Mouse (Mus musculus): ENCODE measurements around the gene Mfsd11. TPM values are rescaled to one million over a fixed set of nuclear protein-coding genes. Genes with fewer than 3 reads are reported as not detected.
A peak's percentile ranks its signal among the peaks of the same experiment; 100 is the strongest.

Mfsd11 gene
- polyA plus RNA-seq, 1 experiment from 2014 or later, result 37.0 TPM

DNA sequence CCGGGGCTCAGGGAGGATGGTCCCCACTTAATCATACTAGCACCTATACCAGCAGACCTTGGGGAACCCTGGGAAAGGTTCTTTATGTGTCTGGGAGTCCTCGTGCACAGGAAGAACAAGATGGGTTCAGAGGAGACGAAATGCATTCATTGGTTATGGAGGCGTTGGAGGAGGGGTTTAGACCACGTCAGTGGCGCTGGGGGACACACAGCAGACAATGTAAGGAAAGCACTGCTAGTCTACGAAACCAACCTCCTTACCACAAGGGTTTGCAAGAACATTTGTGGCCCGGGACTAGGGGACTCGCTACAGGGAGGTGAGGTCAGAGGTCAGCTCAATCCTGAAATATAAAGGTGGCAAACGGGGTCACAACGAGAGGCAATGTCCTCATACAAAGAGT lies 41.7 kb upstream of the Mfsd11 start:
- H3K27ac ChIP-seq (ENCODE audit: low read depth, low read length), result peak overlapping the region; percentile 96
- H3K4me2 ChIP-seq (replicated peaks; ENCODE audit: low read depth, low read length), result peak overlapping the region; percentile 47
- WGBS, result 42% methylated on average over 11 of the region's 11 CpGs
- peak; percentile 35 for DNase-seq (ENCODE audit: low spot score)
- peak overlapping the region; percentile 58 for H3K9ac ChIP-seq (ENCODE audit: low read depth, low read length)
- H3K9me3 ChIP-seq (ENCODE audit: control insufficient read depth, low read length), result no peaks in the 10 kb centered on the region
- no peak for ATAC-seq (ENCODE audit: low FRiP score)
- H3K36me3 ChIP-seq (ENCODE audit: control insufficient read depth, insufficient read depth, low read length), result no peaks in the 10 kb centered on the region
- H3K4me3 ChIP-seq (ENCODE audit: low read depth, low read length), result no peak overlapping the region
- no peaks in the 10 kb centered on the region for H3K27me3 ChIP-seq (ENCODE audit: control insufficient read depth, insufficient read depth, low read length)
- H3K4me1 ChIP-seq (replicated peaks; ENCODE audit: control insufficient read depth, insufficient read depth, low read length), result peaks cover 39% of the 10 kb centered on the region

DNA sequence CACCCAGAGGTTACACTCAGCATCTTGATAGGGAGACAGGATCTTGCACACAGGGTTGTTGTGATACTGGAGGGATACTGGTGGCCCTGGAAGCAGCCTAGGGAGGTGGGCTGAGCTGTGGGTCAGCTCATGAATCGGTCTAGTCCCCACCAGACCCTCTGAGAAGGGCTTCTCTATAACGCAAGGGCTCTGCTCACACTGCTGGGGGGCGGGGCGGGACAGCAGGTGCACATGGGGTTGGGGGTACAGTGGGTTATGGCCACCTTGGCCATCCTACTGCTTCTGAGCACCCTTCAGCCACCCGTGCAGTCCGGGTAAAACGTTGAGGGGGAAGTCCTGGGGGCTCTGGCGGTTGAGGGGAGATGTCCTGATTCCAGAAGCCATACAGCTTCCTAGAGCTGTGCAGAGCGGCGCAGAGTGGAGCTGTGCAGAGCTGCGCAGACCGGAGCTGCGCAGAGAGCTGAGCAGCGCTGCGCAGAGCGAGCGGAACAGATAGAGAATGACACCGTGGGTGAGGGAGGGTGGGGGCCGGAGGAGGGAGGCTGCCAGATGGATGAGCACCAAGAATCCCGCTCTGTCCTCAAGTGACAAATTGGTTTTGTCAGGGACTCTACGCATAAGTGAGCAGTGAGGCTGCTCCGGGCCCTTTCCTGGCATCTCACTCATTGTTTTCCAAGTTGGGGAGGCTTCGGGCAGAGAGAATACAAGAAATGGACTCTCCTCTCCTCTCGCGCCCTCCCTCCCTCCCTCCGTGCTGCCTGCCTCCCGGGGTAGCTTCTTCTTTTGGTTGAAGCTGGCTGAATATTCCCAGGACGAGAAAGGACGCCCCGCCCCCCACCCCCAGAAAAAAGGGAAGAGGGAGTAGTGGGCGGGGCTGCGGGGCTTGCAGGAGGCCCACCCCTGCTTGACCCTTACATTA lies 41.0 kb upstream of the Mfsd11 start:
- DNase-seq (ENCODE audit: low spot score), result peak; percentile 85
- peak; percentile 87 for ATAC-seq (ENCODE audit: low FRiP score)
- Histone ChIP-seq H3K4me1 (replicated peaks; ENCODE audit: control insufficient read depth, insufficient read depth, low read length) (peaks cover 40% of the 10 kb centered on the region), H3K36me3 (ENCODE audit: control insufficient read depth, insufficient read depth, low read length) (no peaks in the 10 kb centered on the region), H3K27ac (ENCODE audit: low read depth, low read length) (peak overlapping the region; percentile 96), H3K27me3 (ENCODE audit: control insufficient read depth, insufficient read depth, low read length) (no peaks in the 10 kb centered on the region), H3K9ac (ENCODE audit: low read depth, low read length) (peak overlapping the region; percentile 58), H3K9me3 (ENCODE audit: control insufficient read depth, low read length) (no peaks in the 10 kb centered on the region), H3K4me3 (ENCODE audit: low read depth, low read length) (peak overlapping the region; percentile 12), H3K4me2 (replicated peaks; ENCODE audit: low read depth, low read length) (peak overlapping the region; percentile 47)
- WGBS, result 5% methylated on average over 28 of the region's 32 CpGs

DNA sequence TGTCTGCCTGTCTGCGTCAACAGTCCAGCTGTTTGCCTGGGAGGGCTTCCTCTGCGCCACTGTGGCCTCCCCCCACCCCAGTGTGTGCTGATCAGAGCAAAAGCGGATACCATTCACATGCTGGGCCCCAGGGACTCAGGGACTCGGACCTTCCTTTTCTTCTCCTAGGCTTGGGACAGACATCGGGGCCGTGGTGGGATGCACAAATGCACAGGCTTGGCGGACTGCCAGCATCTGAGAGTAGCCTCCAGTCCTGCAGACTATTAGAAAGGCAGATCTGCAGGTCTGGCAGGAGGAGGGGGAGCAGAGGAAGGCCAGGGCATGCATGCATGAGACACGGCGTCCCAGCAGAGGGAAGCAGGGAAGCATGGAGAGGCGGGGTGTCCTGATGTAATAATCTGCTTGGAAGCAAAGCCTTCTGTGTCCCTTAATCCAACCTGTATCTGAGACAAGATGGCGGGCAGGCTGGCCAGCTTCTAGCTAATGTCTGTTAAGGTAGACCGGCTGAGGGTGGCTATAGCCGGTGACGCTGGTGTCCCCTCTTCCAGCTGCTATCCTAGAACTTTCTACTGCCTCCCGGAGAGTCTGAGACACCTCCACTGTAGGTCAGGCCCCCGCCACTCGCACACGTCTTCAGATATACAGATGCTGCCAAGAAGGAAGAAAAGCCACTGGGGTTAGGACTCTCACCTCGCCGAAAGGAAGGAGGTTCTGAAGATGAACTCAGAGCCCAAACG lies 39.3 kb upstream of the Mfsd11 start:
- ATAC-seq (ENCODE audit: low FRiP score) (peak; percentile 54), DNase-seq (ENCODE audit: low spot score) (peak; percentile 80)
- 40% methylated on average over 21 of the region's 21 CpGs for WGBS
- 0 out of 2 replicates have a peak overlapping the region, but pooled peaks have one; percentile 37 for H3K9ac ChIP-seq (ENCODE audit: low read depth, low read length)
- peak overlapping the region; percentile 96 for H3K27ac ChIP-seq (ENCODE audit: low read depth, low read length)
- H3K4me2 ChIP-seq (replicated peaks; ENCODE audit: low read depth, low read length), result peak overlapping the region; percentile 15; the same call in 1 of the 2 replicates
- H3K36me3 ChIP-seq (ENCODE audit: control insufficient read depth, insufficient read depth, low read length), result no peaks in the 10 kb centered on the region
- peak overlapping the region; percentile 6; the same call in 1 of the 2 replicates for H3K4me3 ChIP-seq (ENCODE audit: low read depth, low read length)
- no peaks in the 10 kb centered on the region for H3K27me3 ChIP-seq (ENCODE audit: control insufficient read depth, insufficient read depth, low read length)
- no peaks in the 10 kb centered on the region for H3K9me3 ChIP-seq (ENCODE audit: control insufficient read depth, low read length)
- H3K4me1 ChIP-seq (replicated peaks; ENCODE audit: control insufficient read depth, insufficient read depth, low read length), result peaks cover 40% of the 10 kb centered on the region

DNA sequence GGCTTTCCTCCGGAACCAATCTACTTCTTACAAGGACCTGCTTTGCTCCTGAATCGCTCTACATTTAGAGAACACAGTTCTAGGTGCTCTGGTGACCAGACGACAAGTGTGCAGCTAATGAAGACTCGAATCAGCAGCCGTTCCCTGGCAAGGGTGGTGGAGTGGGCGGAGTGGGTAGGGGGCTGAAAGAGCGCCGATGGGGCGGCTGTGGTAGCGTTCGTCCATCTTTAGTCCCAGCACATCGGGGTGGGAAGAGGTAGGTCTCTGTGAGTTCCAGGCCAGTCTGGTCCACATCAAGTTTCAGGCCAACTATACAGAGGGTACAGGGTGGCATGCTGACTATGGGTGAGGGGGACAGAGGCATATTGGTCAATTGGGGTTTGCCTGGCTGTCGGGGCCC lies 38.6 kb upstream of the Mfsd11 start:
- Histone ChIP-seq H3K9me3 (ENCODE audit: control insufficient read depth, low read length) (no peaks in the 10 kb centered on the region), H3K9ac (ENCODE audit: low read depth, low read length) (peak overlapping the region; percentile 45), H3K4me2 (replicated peaks; ENCODE audit: low read depth, low read length) (peak overlapping the region; percentile 28), H3K27ac (ENCODE audit: low read depth, low read length) (peak overlapping the region; percentile 96), H3K27me3 (ENCODE audit: control insufficient read depth, insufficient read depth, low read length) (no peaks in the 10 kb centered on the region), H3K4me3 (ENCODE audit: low read depth, low read length) (no peak overlapping the region), H3K36me3 (ENCODE audit: control insufficient read depth, insufficient read depth, low read length) (no peaks in the 10 kb centered on the region), H3K4me1 (replicated peaks; ENCODE audit: control insufficient read depth, insufficient read depth, low read length) (peaks cover 40% of the 10 kb centered on the region)
- 72% methylated on average over 13 of the region's 13 CpGs for WGBS
- DNase-seq (ENCODE audit: low spot score) (no peak), ATAC-seq (ENCODE audit: low FRiP score) (no peak)

DNA sequence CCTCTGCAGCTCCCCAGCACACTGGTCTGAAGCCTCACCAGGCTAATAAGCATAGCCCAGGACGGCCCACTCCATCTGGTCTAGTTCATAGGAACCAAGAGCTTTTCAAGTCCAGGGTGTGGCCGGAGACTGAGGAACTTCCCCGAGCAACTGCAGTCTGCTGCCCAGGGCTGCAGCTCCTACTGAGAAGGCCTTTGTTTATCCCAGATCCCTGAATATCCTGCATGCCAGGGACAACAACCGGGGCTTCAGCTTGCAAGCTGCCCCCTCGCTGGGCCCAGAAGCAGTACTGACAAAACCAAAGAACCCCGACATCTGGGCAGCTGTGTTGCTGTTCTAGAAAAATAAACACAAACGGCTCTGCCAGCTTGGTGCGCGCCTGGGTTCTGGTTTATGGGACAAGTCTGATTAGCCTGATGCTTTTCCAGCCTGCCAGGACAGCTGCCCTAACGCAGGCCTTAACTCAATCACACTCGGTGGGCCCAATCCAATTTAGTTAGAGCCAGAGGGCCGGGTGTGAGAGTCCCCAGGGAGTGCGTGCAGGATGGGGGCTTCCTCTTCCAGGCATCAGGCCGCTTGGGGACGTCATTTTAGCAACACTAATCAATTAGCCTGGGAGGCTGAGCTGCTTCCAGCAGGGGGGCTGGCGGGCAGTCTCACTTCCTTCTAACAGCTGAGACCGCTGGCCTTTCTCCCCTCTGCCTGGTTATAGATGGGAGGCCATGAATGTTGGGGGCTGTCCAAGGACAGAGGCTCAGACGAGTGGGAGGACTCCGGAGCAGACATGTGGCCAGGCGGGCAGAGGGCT lies 38.0 kb upstream of the Mfsd11 start:
- H3K27ac ChIP-seq (ENCODE audit: low read depth, low read length), result peak overlapping the region; percentile 96
- H3K4me1 ChIP-seq (replicated peaks; ENCODE audit: control insufficient read depth, insufficient read depth, low read length), result peaks cover 40% of the 10 kb centered on the region
- peak; percentile 49 for ATAC-seq (ENCODE audit: low FRiP score)
- WGBS, result 3% methylated on average over 20 of the region's 20 CpGs
- peak overlapping the region; percentile 45 for H3K9ac ChIP-seq (ENCODE audit: low read depth, low read length)
- no peaks in the 10 kb centered on the region for H3K27me3 ChIP-seq (ENCODE audit: control insufficient read depth, insufficient read depth, low read length)
- no peaks in the 10 kb centered on the region for H3K36me3 ChIP-seq (ENCODE audit: control insufficient read depth, insufficient read depth, low read length)
- H3K4me3 ChIP-seq (ENCODE audit: low read depth, low read length), result no peak overlapping the region
- no peaks in the 10 kb centered on the region for H3K9me3 ChIP-seq (ENCODE audit: control insufficient read depth, low read length)
- H3K4me2 ChIP-seq (replicated peaks; ENCODE audit: low read depth, low read length), result peak overlapping the region; percentile 28
- peak; percentile 81 for DNase-seq (ENCODE audit: low spot score)

DNA sequence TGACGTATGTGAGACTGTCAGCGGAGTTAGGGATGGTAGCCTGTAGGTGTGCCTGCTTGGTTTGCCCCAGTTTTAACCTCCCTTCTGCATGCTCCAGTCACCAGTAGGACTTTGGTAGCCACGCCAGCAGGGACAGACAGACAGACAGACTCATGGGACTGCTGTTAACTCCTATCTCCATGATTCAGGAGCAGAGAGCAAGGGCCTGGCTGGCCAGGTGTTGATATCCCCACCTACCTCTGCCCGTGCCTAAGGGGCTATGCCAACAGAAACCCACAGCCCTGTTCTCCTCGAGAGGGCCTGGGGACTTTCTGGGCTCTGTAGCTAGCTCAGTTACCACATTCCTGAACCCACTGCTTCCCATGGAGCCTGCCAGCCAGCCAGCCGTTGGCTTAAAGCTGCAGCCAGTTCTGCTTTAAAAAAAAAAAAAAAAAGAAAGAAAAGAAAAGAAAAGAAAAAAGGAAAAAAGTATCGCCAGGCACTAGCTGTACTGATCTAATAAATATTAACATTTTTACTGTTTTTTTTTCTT lies 37.3 kb upstream of the Mfsd11 start:
- Histone ChIP-seq H3K4me1 (replicated peaks; ENCODE audit: control insufficient read depth, insufficient read depth, low read length) (peaks cover 40% of the 10 kb centered on the region), H3K4me3 (ENCODE audit: low read depth, low read length) (no peak overlapping the region), H3K9ac (ENCODE audit: low read depth, low read length) (peak overlapping the region; percentile 38; the same call in 1 of the 2 replicates), H3K4me2 (replicated peaks; ENCODE audit: low read depth, low read length) (peak overlapping the region; percentile 14), H3K36me3 (ENCODE audit: control insufficient read depth, insufficient read depth, low read length) (no peaks in the 10 kb centered on the region), H3K27me3 (ENCODE audit: control insufficient read depth, insufficient read depth, low read length) (no peaks in the 10 kb centered on the region), H3K27ac (ENCODE audit: low read depth, low read length) (peak overlapping the region; percentile 96), H3K9me3 (ENCODE audit: control insufficient read depth, low read length) (no peaks in the 10 kb centered on the region)
- WGBS, result 22% methylated on average over 7 of the region's 7 CpGs
- no peak for ATAC-seq (ENCODE audit: low FRiP score)
- DNase-seq (ENCODE audit: low spot score), result no peak

DNA sequence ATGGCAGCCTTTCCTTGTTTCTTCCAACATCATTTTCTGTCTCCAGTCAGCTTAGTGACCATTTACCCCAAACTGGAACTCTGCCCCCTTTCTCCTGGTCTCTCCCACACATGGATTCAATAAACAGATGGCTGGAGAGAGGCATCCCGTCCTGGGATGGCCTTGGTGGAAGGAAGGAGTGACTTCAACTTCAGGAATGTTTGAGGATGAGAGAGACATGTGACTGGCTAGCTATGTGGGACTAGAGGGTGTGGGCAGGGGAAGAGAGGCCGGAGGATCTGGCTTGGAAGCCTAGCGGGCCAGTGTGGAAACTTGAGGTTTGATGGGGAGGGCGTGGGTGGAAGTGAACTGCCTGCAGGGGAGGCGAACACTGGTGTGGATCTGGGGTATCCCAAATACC lies 35.5 kb upstream of the Mfsd11 start:
- ATAC-seq (ENCODE audit: low FRiP score) (no peak), DNase-seq (ENCODE audit: low spot score) (no peak)
- no peaks in the 10 kb centered on the region for H3K36me3 ChIP-seq (ENCODE audit: control insufficient read depth, insufficient read depth, low read length)
- H3K9me3 ChIP-seq (ENCODE audit: control insufficient read depth, low read length), result no peaks in the 10 kb centered on the region
- H3K27ac ChIP-seq (ENCODE audit: low read depth, low read length), result no peak overlapping the region
- peaks cover 36% of the 10 kb centered on the region for H3K4me1 ChIP-seq (replicated peaks; ENCODE audit: control insufficient read depth, insufficient read depth, low read length)
- no peaks in the 10 kb centered on the region for H3K27me3 ChIP-seq (ENCODE audit: control insufficient read depth, insufficient read depth, low read length)
- no peak overlapping the region for H3K9ac ChIP-seq (ENCODE audit: low read depth, low read length)
- WGBS, result 80% methylated on average over 5 of the region's 5 CpGs
- H3K4me3 ChIP-seq (ENCODE audit: low read depth, low read length), result no peak overlapping the region
- no peak overlapping the region for H3K4me2 ChIP-seq (replicated peaks; ENCODE audit: low read depth, low read length)

DNA sequence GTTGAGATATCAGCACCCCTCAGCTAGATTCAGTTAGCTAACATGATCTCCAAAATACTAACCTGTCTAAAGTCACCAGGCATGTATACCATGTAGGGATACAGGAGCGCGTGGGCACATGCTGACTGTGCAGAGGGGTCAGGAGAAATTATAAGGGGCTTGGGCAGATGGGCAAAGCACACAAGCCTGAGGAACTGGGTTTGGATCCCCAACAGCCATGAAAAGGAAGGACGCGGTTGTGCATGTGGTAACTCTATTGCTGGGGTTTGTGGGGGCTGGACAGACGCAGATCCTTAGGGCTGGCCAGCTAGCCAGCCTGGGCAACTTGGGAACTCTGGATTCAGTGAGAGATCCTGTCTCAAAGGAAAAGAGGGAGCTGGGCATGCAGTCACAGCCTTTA lies 34.7 kb upstream of the Mfsd11 start:
- Histone ChIP-seq H3K36me3 (ENCODE audit: control insufficient read depth, insufficient read depth, low read length) (no peaks in the 10 kb centered on the region), H3K9ac (ENCODE audit: low read depth, low read length) (no peak overlapping the region), H3K4me1 (replicated peaks; ENCODE audit: control insufficient read depth, insufficient read depth, low read length) (peaks cover 37% of the 10 kb centered on the region), H3K4me3 (ENCODE audit: low read depth, low read length) (no peak overlapping the region), H3K9me3 (ENCODE audit: control insufficient read depth, low read length) (no peaks in the 10 kb centered on the region), H3K27me3 (ENCODE audit: control insufficient read depth, insufficient read depth, low read length) (no peaks in the 10 kb centered on the region), H3K27ac (ENCODE audit: low read depth, low read length) (no peak overlapping the region), H3K4me2 (replicated peaks; ENCODE audit: low read depth, low read length) (no peak overlapping the region)
- ATAC-seq (ENCODE audit: low FRiP score) (no peak), DNase-seq (ENCODE audit: low spot score) (no peak)
- 94% methylated on average over 5 of the region's 5 CpGs for WGBS
